Mouse (Mus musculus) lung, postnatal 0 days (tissue): Measurements from ENCODE around the gene Snx21. TPM values are rescaled to one million over a fixed set of nuclear protein-coding genes. Genes with fewer than 3 reads are reported as not detected.
"Not testable (repeated sequence)": the region's sequence is repeated elsewhere in the genome, so short reads cannot be mapped to it uniquely, and the experiment has no call there.

Experiments
- ATAC-seq: fragments of 200-750 bp; cut with Nextera tagmentation; 2 replicates; pipeline ENCODE4 v1.8.0; 2017; ENCODE audit warnings: moderate library complexity
- DNase-seq: peaks from one replicate; pipeline ENCODE4 v3.0.0-alpha.2; 2016; ENCODE audit warnings: low spot score
- H3K27ac ChIP-seq: fragments of 300-500 bp; sonication (generic); 2 replicates; pipeline ENCODE4 v1.5.1; 2014; ENCODE audit warnings: antibody characterized with exemption, mild to moderate bottlenecking, low read length, mixed read lengths
- H3K27me3 ChIP-seq: fragments of 300-500 bp; sonication (generic); replicated peaks from 2 replicates; pipeline ENCODE4 v1.6.1; 2014; ENCODE audit warnings: low read length, mixed read lengths; ENCODE audit not compliant: insufficient read depth
- H3K36me3 ChIP-seq: fragments of 300-500 bp; sonication (generic); 2 replicates; pipeline ENCODE4 v1.6.1; 2014; ENCODE audit warnings: low read length, mixed read lengths; ENCODE audit not compliant: insufficient read depth
- H3K4me1 ChIP-seq: fragments of 300-500 bp; sonication (generic); 2 replicates; pipeline ENCODE4 v1.6.1; 2014; ENCODE audit warnings: antibody characterized with exemption, low read depth, low read length, mixed read lengths; ENCODE audit not compliant: insufficient read depth
- H3K4me2 ChIP-seq: fragments of 300-500 bp; sonication (generic); replicated peaks from 2 replicates; pipeline ENCODE4 v1.6.1; 2014; ENCODE audit warnings: low read depth, mild to moderate bottlenecking, low read length, moderate library complexity, mixed read lengths
- H3K4me3 ChIP-seq: fragments of 300-500 bp; sonication (generic); 2 replicates; pipeline ENCODE4 v1.5.1; 2014; ENCODE audit warnings: low read depth, low read length
- H3K9ac ChIP-seq: fragments of 300-500 bp; sonication (generic); replicated peaks from 2 replicates; pipeline ENCODE4 v1.6.1; 2014; ENCODE audit warnings: low read depth, mild to moderate bottlenecking
- H3K9me3 ChIP-seq: fragments of 300-500 bp; sonication (generic); 2 replicates; pipeline ENCODE4 v1.6.1; 2016; ENCODE audit warnings: low read length, mixed read lengths
- CTCF ChIP-seq: IDR thresholded peaks from 2 replicates; pipeline ENCODE4 v1.5.1; 2016; ENCODE audit warnings: antibody characterized with exemption, mild to moderate bottlenecking
- EP300 ChIP-seq: IDR thresholded peaks from 2 replicates; pipeline ENCODE4 v1.6.1; 2016; ENCODE audit warnings: antibody characterized with exemption, mild to moderate bottlenecking, control low read depth
- WGBS: fragments of 180-500 bp; shearing (Covaris S2); extraction: QIAGEN DNeasy Blood & Tissue Kit; methylation state at CpG from one replicate; pipeline ENCODE4 v1.1.7; 2014; 5-methylcytosine and 5-hydroxymethylcytosine counted together
- polyA plus RNA-seq: library from polyadenylated mRNA; unstranded; fragments of >200 nt; fragmentation: Nextera tagmentation; extraction: Ambion mirVana; gene quantifications from 2 replicates; pipeline ENCODE4 v1.2.1, GENCODE M21; 2015

The Snx21 gene
- polyA plus RNA-seq, 1 experiment from 2014 or later: 28.6 TPM

DNA sequence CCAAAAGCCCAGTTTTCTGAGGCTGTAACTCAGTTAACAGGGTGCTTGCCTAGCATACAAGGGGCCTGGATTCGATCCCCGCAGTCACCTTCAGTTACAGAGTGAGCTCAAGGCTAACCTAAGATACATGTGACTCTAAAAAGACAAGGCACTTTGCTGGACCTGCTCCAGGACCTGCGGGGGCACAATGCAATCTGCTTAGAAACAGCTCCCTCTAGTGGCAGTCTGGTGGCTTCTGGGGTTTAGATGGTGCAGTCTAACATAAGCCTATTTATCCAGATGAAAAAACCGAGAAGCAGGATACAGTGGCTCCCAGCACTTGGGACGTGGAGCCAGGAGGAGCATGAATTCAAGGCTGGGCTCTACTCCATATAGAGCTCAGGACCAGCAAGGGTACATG, 8.7 kb downstream of the Snx21 start:
- Histone ChIP-seq H3K4me2 (no peak overlapping the region), H3K4me3 (no peak overlapping the region), H3K27ac (no peak overlapping the region), H3K4me1 (no peaks in the 10 kb centered on the region), H3K36me3 (peaks cover 24% of the 10 kb centered on the region; the same call in 1 of the 2 replicates), H3K27me3 (no peaks in the 10 kb centered on the region), H3K9me3 (no peaks in the 10 kb centered on the region), H3K9ac (no peak overlapping the region)
- TF ChIP-seq CTCF (peak; percentile 93), EP300 (no peak)
- DNase-seq: peak; percentile 92
- WGBS: 24% methylated on average over 5 of the region's 5 CpGs
- ATAC-seq: peak; percentile 72

DNA sequence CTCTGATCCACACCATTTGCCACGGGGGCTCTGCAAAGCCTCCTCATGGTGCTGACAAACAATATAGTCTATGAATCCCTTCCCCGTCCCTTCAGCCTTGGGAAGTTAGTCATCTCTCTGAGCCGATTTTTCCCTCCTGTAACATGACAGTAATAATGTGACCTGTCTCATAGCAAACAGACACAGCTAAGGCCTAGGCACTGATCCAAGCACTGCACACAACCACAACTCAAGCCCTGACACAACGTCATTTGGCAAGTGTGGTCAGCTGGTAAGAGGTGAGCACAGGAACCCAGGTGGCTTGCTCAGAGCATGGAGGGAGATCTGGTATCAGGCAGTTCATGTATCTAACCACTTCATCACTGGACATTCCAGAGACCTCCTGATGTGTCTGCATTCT, 10.2 kb downstream of the Snx21 start:
- Histone ChIP-seq H3K4me1 (no peaks in the 10 kb centered on the region), H3K4me2 (no peak overlapping the region), H3K27me3 (no peaks in the 10 kb centered on the region), H3K9ac (no peak overlapping the region), H3K9me3 (no peaks in the 10 kb centered on the region), H3K27ac (no peak overlapping the region), H3K36me3 (peaks cover 24% of the 10 kb centered on the region; the same call in 1 of the 2 replicates), H3K4me3 (no peak overlapping the region)
- 67% methylated on average over 4 of the region's 4 CpGs for WGBS
- ATAC-seq (no peak), DNase-seq (no peak)
- no peak for TF ChIP-seq EP300
- TF ChIP-seq CTCF: no peak

DNA sequence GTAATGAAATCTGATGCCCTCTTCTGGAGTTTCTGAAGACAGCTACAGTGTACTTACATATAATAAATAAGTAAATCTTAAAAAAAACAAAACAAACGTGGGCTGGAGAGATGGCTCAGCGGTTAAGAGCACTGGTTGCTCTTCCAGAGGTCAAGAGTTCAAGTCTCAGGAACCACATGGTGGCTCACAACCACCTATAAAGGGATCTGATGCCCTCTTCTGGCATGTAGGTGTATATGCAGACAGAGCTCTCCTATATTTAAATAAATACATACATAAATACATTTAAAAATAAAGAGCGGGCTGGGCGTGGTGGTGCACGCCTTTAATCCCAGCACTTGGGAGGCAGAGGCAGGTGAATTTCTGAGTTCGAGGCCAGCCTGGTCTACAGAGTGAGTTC, 12.9 kb downstream of the Snx21 start:
- WGBS: 73% methylated on average over 6 of the region's 6 CpGs
- not testable (repeated sequence) for ATAC-seq, H3K4me1 ChIP-seq, H3K9ac ChIP-seq, H3K27ac ChIP-seq, H3K27me3 ChIP-seq, H3K4me2 ChIP-seq, H3K36me3 ChIP-seq, H3K9me3 ChIP-seq, H3K4me3 ChIP-seq
- peak; percentile 71 for DNase-seq
- peak; percentile 55 for TF ChIP-seq CTCF

DNA sequence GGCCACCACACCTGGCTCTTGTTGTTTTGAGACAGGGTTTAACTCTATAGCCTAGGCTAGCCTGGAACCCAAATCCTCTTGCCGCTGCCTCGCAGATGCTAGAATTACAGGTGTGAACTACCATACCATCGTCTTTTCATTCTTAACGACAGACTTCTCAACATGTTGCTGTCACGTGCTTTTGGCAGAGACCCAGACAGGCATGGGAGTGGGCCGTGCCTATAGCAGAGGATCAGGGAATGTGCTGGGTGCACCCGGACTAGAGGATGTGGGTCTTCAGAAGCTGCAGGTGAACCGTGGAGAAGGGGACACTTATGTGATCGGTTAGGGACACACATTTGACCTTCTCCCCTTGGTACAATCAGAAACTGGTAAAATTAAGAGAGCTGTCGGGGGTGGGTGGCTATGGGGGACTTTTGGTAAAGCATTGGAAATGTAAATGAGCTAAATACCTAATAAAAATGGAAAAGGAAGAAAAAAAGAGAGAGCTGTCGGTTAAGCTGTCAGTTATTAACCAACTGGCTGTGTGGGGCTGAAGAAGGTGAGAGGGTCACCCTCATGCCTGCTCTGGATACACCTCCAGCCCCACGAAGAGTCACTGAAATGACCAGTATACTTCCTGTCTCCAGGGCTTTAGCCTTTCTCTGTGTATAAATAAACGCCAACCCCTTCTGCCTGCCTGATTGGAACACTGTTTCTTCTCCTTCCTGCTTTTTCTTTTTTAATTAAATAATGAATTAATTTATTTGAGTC, 14.8 kb downstream of the Snx21 start:
- H3K36me3 ChIP-seq: peaks cover 3% of the 10 kb centered on the region; the same call in 1 of the 2 replicates
- DNase-seq (no peak), ATAC-seq (no peak)
- no peaks in the 10 kb centered on the region for H3K27me3 ChIP-seq
- TF ChIP-seq CTCF (no peak), EP300 (no peak)
- H3K4me2 ChIP-seq: no peak overlapping the region
- no peak overlapping the region for H3K4me3 ChIP-seq
- H3K4me1 ChIP-seq: peaks cover 4% of the 10 kb centered on the region; the same call in 1 of the 2 replicates
- H3K9ac ChIP-seq: no peak overlapping the region
- H3K27ac ChIP-seq: no peak overlapping the region
- WGBS: 84% methylated on average over 13 of the region's 13 CpGs
- H3K9me3 ChIP-seq: no peaks in the 10 kb centered on the region

DNA sequence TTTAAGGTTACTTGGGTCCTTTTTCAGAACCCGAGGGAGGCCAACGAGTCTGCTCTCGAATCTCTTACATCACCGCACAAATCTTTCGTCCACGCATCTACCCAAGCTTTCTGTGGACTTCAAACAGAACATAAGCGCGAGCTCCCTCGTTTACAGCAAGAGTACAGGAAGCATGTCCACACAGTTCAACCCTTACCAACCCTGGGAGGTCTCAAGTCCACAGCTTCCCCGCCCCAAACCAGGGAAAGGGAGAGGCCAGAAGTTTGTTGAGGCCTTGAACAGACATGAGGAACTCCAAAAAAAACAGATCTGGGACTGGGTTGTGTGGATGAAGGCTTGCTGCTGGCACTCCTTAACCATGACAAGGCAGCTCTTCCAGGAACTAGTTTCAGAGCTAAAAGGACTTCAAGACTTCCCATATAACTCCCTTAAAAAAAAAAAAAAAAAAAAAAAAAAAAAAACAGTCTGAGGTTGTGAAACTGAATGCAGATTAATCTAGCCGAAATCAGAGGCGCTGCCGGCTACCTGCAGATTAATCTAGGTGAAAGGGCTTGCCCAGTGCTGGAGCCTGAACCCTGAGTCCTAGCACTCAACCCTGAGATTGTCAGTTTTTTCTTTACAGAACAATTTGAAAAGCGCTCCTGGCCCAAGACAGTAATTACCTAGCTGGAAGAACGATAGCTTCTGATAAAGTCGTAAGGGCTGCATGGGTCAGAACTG, 17.7 kb downstream of the Snx21 start:
- H3K4me3 ChIP-seq: no peak overlapping the region
- H3K4me1 ChIP-seq: peaks cover 4% of the 10 kb centered on the region; the same call in 1 of the 2 replicates
- no peak for DNase-seq
- TF ChIP-seq EP300: no peak
- TF ChIP-seq CTCF: no peak
- ATAC-seq: no peak
- no peaks in the 10 kb centered on the region for H3K27me3 ChIP-seq
- no peaks in the 10 kb centered on the region for H3K36me3 ChIP-seq
- H3K9ac ChIP-seq: 0 out of 2 replicates have a peak overlapping the region, but pooled peaks have one; percentile 70
- peak overlapping the region; percentile 63 for H3K4me2 ChIP-seq
- no peak overlapping the region for H3K27ac ChIP-seq
- no peaks in the 10 kb centered on the region for H3K9me3 ChIP-seq
- 81% methylated on average over 16 of the region's 16 CpGs for WGBS

DNA sequence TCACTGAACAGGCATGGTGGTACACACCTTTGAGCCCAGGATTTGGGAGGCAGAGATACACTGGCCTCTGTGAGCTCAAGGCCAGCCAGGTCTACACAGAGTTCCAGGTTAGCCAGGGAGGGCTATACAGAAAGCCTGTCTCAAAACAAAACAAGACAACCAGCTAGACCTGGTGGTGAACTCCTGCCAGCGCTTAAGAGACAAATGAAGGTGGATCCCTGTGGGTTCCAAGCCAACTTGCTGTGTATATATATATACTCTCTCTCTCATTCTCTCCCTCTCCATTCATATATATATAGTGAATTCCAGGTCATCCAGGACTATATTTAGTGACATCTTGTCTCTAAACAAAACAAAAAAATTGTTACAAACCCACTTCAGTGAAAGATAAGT, 18.3 kb downstream of the Snx21 start:
- Histone ChIP-seq H3K4me1 (peaks cover 4% of the 10 kb centered on the region; the same call in 1 of the 2 replicates), H3K27me3 (no peaks in the 10 kb centered on the region), H3K4me3 (peak overlapping the region; percentile 79; the same call in 1 of the 2 replicates), H3K27ac (no peak overlapping the region), H3K36me3 (no peaks in the 10 kb centered on the region), H3K9ac (peak overlapping the region; percentile 70), H3K4me2 (peak overlapping the region; percentile 63), H3K9me3 (no peaks in the 10 kb centered on the region)
- WGBS: 60% methylated on average over 1 of the region's 1 CpGs
- DNase-seq (no peak), ATAC-seq (no peak)
- TF ChIP-seq EP300 (no peak; the same call in 1 of the 2 replicates), CTCF (no peak)
